Mouse (Mus musculus): ENCODE measurements around the gene Entpd8.

Entpd8 gene

GRCm38 (mm10) chr2:25080076-25080475 is at the start of gene Entpd8:
Gene Entpd8, plus strand, starts transcription at chr2:25080304.
- no peak for DNase-seq

GRCm38 (mm10) chr2:25034994-25035393 is 45.1 kb upstream of the Entpd8 start:
- DNase-seq, result no peak

GRCm38 (mm10) chr2:25040089-25040488 is 40.0 kb upstream of the Entpd8 start:
- DNase-seq, result no peak

DNA sequence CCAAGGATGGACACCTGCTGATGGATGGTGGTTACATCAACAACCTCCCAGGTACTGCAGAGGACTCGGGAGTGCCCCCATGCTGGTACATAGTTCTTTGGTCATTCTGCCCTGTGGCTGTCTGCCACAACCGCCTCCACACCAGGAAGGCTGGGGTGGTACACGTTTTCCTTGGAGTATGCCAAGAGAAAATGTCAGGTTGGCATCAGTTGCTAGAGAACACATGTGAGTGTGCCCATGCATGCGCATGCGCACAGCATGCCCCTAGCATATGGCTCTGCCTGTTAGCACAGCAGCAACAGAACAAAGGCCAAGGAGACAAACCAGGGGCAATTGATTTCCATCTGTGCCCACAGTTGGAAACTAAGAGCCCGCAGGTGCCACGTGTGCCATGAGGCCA is 29.2 kb upstream of the Entpd8 start:
- no peak for DNase-seq

DNA sequence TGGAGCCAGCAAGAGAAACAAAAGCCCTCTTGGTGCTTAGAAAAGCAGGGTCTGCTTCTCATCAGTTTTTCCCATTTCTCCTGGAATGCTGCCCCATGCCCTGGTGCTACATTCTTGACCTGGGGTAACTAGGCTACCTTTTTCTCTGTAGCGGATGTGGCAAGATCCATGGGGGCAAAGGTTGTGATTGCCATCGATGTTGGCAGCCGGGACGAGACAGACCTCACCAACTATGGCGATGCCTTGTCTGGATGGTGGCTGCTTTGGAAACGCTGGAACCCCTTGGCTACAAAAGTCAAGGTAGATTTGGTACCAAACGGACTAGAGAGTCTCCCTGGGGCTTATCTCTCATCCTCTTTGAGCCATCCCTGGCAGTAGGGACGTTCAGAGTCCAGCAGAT is 28.7 kb upstream of the Entpd8 start:
- no peak for DNase-seq

- DNase-seq, result no peak
Measured at GRCm38 (mm10) chr2:25053101-25053500, 27.0 kb upstream of the Entpd8 start.

GRCm38 (mm10) chr2:25054221-25055067 is 25.7 kb upstream of the Entpd8 start, which contains the start of gene Nsmf:
Gene Nsmf, plus strand, starts transcription at chr2:25054355.
- DNase-seq, result peak; percentile 86 to 90

DNA sequence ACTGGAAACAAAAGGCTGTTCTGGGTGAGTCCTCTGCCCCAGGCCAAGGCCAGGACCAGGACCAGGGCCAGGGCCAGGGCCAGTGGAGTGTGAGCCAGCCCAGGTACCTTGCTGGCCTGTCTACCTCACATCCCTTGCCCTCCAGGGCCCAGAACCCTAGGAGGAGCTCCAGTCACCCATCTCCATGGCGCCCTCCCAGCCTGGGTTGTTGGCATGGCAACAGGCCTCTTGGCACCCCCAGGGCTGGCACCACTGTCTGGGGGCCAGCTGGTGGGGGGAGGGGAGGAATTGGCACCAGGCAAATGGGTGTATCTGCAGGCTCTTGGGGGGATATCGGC is 25.1 kb upstream of the Entpd8 start:
- DNase-seq, result peak in 1 of 2 experiments; percentile 19

- no peak for DNase-seq
Measured at GRCm38 (mm10) chr2:25055409-25056155, 24.5 kb upstream of the Entpd8 start.

GRCm38 (mm10) chr2:25058926-25059325 is 21.2 kb upstream of the Entpd8 start:
- DNase-seq, result no peak

DNA sequence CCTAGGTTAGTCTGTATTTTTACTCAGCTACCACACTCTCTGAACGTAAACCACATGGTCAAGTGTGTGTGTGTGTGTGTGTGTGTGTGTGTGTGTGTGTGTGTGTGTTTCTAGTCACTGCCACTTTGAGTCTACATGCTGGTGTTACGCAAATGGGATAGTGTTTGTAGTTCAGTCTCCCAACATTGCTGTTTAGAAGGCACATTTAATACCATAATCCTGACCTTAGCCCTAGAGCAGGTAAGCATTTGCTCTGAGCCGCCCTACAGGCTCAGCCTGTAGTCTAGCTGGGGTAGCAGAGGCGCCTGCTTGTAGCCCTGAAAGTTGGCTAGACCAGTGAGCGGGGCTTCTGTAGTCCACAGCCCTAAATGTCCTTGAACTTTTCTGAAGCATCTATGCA is 16.6 kb upstream of the Entpd8 start:
- DNase-seq, result no peak

- DNase-seq, result no peak
Measured at GRCm38 (mm10) chr2:25064285-25064684, 15.8 kb upstream of the Entpd8 start.

- DNase-seq, result no peak
Measured at GRCm38 (mm10) chr2:25065537-25065936, 14.6 kb upstream of the Entpd8 start.

GRCm38 (mm10) chr2:25066552-25066951 is 13.6 kb upstream of the Entpd8 start:
- DNase-seq, result no peak

GRCm38 (mm10) chr2:25069537-25069936 is 10.6 kb upstream of the Entpd8 start:
- DNase-seq, result no peak

- DNase-seq, result no peak
Measured at GRCm38 (mm10) chr2:25072398-25072797, 7.7 kb upstream of the Entpd8 start.

DNA sequence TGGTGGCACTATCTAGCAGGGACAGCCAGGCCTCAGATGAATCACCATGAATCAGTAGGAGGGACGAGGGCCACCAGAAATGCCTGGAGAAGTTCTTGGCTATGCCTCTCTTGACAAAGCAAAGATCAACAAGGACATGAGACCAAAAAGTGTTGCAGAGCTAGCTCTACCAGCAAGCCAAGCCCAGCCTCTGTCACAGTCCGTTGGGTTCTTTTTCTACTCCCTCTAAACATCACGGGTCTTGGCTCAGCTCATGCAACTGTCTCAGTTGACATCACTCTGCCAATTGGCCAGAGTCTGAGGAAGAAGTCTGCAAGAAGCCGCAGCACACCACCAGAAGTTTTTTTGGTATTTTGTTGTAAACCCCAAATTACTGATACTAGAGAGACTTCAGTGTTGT is 4.6 kb upstream of the Entpd8 start:
- no peak for DNase-seq

- DNase-seq, result no peak
Measured at GRCm38 (mm10) chr2:25078967-25079366, 1.1 kb upstream of the Entpd8 start.

GRCm38 (mm10) chr2:25083697-25084096 is 3.6 kb downstream of the Entpd8 start:
- DNase-seq, result no peak

GRCm38 (mm10) chr2:25085571-25085970 is 5.5 kb downstream of the Entpd8 start:
- no peak for DNase-seq

DNA sequence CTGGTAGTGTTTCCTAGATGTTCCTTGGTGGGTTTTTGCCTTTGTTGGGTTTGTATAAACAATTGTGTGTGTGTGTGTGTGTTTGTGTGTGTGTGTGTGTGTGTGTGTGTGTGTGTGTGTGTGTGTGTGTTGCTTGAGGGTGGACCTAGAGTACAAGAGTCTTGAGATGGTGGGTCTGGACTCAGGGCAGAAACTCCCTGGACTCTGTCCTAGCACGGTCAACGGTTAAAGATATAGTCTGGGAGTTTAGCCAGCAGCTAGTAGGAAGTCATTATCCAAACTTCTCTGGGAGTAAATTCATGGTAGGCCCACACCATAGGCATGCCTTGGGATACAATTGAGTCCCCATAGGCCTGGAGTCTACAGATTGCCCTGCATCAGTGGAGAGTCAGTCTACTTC is 7.7 kb downstream of the Entpd8 start:
- no peak for DNase-seq

- DNase-seq, result no peak
Measured at GRCm38 (mm10) chr2:25088636-25089035, 8.5 kb downstream of the Entpd8 start.

DNA sequence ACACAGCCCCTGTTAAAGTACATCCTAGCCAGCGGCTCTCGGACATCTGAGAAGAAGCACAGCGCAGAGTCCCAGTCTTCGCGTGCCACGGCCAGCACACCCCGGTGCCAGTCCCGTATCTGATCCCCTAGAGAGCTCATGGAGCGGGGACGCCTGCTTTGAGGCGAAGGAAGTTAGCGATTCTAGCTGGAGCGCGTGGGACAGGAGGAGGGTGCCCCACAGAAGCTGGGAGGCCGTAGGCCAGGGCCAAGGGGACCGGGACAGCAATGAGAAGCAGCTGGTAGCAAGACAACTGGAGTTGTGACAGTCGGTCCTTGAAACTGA is 14.6 kb downstream of the Entpd8 start:
- no peak for DNase-seq

DNA sequence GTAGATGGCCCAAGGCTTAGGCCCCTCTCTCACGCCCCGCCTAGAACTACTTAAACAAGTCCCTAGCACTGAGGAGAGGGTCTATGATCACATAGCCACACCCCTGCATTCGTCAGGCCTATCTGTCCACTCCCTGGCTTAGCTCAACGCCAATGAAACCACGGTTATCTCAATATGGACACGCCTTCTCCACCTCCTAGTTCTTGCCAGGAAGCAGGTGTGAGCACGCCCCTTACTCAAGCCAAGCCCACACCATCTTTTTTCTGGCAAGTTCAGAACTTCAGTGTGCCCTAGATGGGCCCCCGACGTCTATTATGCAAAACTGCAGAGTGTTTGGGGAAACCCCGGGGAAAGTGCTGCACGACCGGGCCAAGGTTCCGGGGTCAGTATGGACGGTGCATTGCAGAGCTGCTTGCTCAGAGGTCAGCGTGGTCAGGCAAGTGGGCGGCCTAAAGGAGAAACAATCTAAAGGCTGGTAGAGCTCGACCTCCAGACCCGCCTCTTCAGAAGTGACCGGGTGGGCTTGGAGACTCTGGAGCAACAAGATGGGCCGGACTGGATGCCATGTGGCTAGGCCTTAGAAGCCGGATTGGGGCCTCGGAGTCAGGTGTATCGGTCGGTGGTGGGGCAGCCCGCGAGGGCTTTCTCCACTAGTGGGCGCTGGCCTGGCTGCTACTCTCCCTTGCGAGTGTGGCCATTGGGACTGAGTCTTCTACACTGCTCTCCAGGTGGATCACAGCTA is 15.2 kb downstream of the Entpd8 start, which contains the start of gene Noxa1:
Noxa1 (minus strand) TSS at position 41 of the 742 bp plus-strand sequence.
- DNase-seq, result peak; percentile 31 to 51
